Mouse (Mus musculus) forebrain, embryonic 11.5 days (tissue): ENCODE data around the gene Cryzl2. TPM values are rescaled to one million over a fixed set of nuclear protein-coding genes. Genes with fewer than 3 reads are reported as not detected.
A peak's percentile ranks its signal among the peaks of the same experiment; 100 is the strongest.

Experiments
- ATAC-seq: fragments of 200-750 bp; cut with Nextera tagmentation; replicated peaks from 2 replicates; pipeline ENCODE4 v1.8.0; 2017; ENCODE audit warnings: moderate TSS enrichment; ENCODE audit not compliant: low FRiP score
- DNase-seq: peaks from one replicate; pipeline ENCODE4 v3.0.0-alpha.2; 2017; ENCODE audit warnings: low spot score
- H3K27ac ChIP-seq: fragments of 300-500 bp; sonication (generic); 2 replicates; pipeline ENCODE4 v1.5.1; 2014; ENCODE audit warnings: low read depth, low read length
- H3K27me3 ChIP-seq: fragments of 300-500 bp; sonication (generic); 2 replicates; pipeline ENCODE4 v1.6.1; 2014; ENCODE audit warnings: mild to moderate bottlenecking, low read length, mixed read lengths; ENCODE audit not compliant: control insufficient read depth, insufficient read depth
- H3K36me3 ChIP-seq: fragments of 300-500 bp; sonication (generic); 2 replicates; pipeline ENCODE4 v1.6.1; 2014; ENCODE audit warnings: mild to moderate bottlenecking, low read length, moderate library complexity, mixed read lengths; ENCODE audit not compliant: control insufficient read depth, insufficient read depth
- H3K4me1 ChIP-seq: fragments of 300-500 bp; sonication (generic); replicated peaks from 2 replicates; pipeline ENCODE4 v1.6.1; 2014; ENCODE audit warnings: low read length, mixed read lengths; ENCODE audit not compliant: control insufficient read depth, insufficient read depth
- H3K4me2 ChIP-seq: fragments of 300-500 bp; sonication (generic); 2 replicates; pipeline ENCODE4 v1.6.1; 2014; ENCODE audit warnings: low read depth, mild to moderate bottlenecking, low read length, moderate library complexity, mixed read lengths; ENCODE audit not compliant: severe bottlenecking
- H3K4me3 ChIP-seq: fragments of 300-500 bp; sonication (generic); 2 replicates; pipeline ENCODE4 v1.5.1; 2014; ENCODE audit warnings: low read depth, low read length
- H3K9ac ChIP-seq: fragments of 300-500 bp; sonication (generic); 2 replicates; pipeline ENCODE4 v1.6.1; 2014; ENCODE audit warnings: low read length
- H3K9me3 ChIP-seq: fragments of 300-500 bp; sonication (generic); 2 replicates; pipeline ENCODE4 v1.6.1; 2016; ENCODE audit warnings: low read length, mixed read lengths; ENCODE audit not compliant: control insufficient read depth
- WGBS: fragments of 180-500 bp; shearing (Covaris S2); extraction: QIAGEN DNeasy Blood & Tissue Kit; methylation state at CpG from one replicate; pipeline ENCODE4 v1.1.7; 2014; 5-methylcytosine and 5-hydroxymethylcytosine counted together
- polyA plus RNA-seq: library from polyadenylated mRNA; unstranded; fragments of >200 nt; fragmentation: Nextera tagmentation; extraction: Ambion mirVana; gene quantifications from 2 replicates; pipeline ENCODE4 v1.2.1, GENCODE M21; 2014

Cryzl2 gene
- polyA plus RNA-seq, 1 experiment from 2014 or later = 9.4 TPM

DNA sequence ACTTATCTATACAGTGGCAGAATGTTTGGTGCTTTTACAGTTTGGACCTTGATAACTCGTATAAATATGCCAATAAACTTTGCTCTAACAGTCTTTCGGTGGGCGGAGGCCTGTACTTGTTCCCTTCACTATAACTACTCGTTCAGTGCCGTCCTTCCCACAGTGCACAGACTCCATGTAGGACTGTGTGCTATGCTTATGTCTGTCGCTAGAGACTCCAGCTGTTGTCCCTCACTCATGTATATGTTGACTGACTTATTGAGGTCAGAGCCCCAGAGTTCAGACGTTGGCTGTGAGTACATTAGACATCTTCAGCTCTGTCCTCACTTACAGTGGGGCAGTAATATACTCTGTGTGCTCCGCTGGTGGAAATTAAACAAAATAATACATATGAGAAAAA is 16.5 kb downstream of the Cryzl2 start:
- Histone ChIP-seq H3K27me3 (no peaks in the 10 kb centered on the region), H3K36me3 (no peaks in the 10 kb centered on the region), H3K27ac (no peak overlapping the region), H3K4me1 (no peaks in the 10 kb centered on the region), H3K9me3 (no peaks in the 10 kb centered on the region), H3K4me2 (no peak overlapping the region), H3K9ac (no peak overlapping the region), H3K4me3 (no peak overlapping the region)
- no peak for ATAC-seq
- no peak for DNase-seq
- WGBS = 85% methylated on average over 8 of the region's 8 CpGs

DNA sequence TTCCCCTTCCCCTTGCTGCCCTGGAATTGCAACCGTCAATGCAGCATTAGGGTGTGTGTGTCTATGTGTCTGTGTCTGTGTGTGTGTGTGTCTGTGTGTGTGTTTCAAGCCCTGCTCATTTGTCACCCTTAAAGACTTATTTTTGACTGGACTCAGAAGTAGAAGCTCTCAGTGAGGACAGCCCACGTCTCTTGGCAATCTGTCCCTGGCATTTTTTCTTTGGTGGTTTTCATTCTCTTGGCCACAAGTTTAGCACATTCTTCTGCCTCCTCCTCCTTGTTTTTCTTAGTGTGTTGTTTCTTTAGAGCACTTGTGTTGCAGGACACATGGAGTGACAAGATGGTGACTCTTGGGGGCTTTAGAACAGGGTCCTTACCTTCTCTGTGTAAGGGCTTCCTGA is 17.9 kb downstream of the Cryzl2 start:
- ATAC-seq (no peak), DNase-seq (no peak)
- Histone ChIP-seq H3K36me3 (no peaks in the 10 kb centered on the region), H3K9ac (no peak overlapping the region), H3K4me3 (no peak overlapping the region), H3K4me1 (no peaks in the 10 kb centered on the region), H3K4me2 (no peak overlapping the region), H3K9me3 (no peaks in the 10 kb centered on the region), H3K27ac (no peak overlapping the region), H3K27me3 (no peaks in the 10 kb centered on the region)
- 82% methylated on average over 2 of the region's 2 CpGs for WGBS

GRCm38 (mm10) chr1:157480090-157480489 is 21.7 kb downstream of the Cryzl2 start:
- H3K9me3 ChIP-seq = no peaks in the 10 kb centered on the region

DNA sequence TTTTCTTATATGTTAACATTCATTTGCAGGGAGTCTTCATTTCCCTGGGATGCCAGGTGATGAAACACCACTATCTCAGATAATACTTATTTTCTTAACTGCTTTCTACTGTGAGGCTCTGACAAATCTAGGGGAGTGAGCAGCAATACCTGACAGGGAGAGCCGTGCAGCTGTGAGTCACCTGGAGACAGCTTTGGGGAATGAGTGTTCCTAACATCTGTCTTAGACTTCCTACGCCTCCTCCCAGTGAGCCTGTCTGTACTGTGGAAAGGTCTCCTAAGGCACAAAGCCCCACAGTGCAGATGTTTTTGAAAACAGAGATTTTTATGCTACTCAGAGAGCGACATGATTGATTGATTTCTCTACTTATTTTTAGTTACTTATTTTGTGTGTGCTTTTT is 22.5 kb downstream of the Cryzl2 start:
- H3K4me2 ChIP-seq = no peak overlapping the region
- ATAC-seq (no peak), DNase-seq (no peak)
- no peak overlapping the region for H3K9ac ChIP-seq
- H3K4me3 ChIP-seq = no peak overlapping the region
- H3K36me3 ChIP-seq = no peaks in the 10 kb centered on the region
- no peaks in the 10 kb centered on the region for H3K9me3 ChIP-seq
- H3K27ac ChIP-seq = no peak overlapping the region
- no peaks in the 10 kb centered on the region for H3K4me1 ChIP-seq
- 83% methylated on average over 3 of the region's 3 CpGs for WGBS
- no peaks in the 10 kb centered on the region for H3K27me3 ChIP-seq

More at GRCm38 (mm10) chr1:157480090-157480489, 21.7 kb downstream of the Cryzl2 start:
- Histone ChIP-seq H3K27ac (no peak overlapping the region), H3K27me3 (no peaks in the 10 kb centered on the region), H3K4me1 (no peaks in the 10 kb centered on the region), H3K4me3 (no peak overlapping the region), H3K9ac (no peak overlapping the region), H3K36me3 (no peaks in the 10 kb centered on the region), H3K4me2 (no peak overlapping the region)
- ATAC-seq = no peak
- WGBS = 34% methylated on average over 9 of the region's 9 CpGs
- DNase-seq = no peak

DNA sequence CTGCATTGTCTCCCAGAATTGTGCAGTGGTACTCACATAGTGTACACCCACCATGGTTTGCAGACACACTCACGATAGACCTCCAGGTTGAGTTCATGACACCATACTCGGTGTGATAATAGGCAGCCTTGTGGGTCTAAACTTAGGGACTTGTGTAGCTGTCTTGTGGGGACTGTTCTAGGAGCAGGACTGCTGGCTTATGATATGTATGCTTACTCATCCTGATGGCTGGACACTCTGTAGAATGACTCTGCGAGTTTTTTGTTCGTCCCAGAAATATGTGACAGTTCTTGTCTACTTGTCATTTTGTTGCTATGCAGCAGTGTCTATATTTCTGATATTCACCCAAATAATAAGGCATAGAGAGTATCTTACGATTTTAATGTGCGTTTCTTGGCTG is 23.3 kb downstream of the Cryzl2 start:
- Histone ChIP-seq H3K4me2 (no peak overlapping the region), H3K4me1 (no peaks in the 10 kb centered on the region), H3K27ac (no peak overlapping the region), H3K27me3 (no peaks in the 10 kb centered on the region), H3K9ac (no peak overlapping the region), H3K9me3 (no peaks in the 10 kb centered on the region), H3K4me3 (no peak overlapping the region), H3K36me3 (no peaks in the 10 kb centered on the region)
- no peak for DNase-seq
- no peak for ATAC-seq
- 92% methylated on average over 6 of the region's 6 CpGs for WGBS

GRCm38 (mm10) chr1:157484161-157484560 is 25.8 kb downstream of the Cryzl2 start:
- H3K9me3 ChIP-seq = no peaks in the 10 kb centered on the region
- DNase-seq = no peak
- H3K27ac ChIP-seq = no peak overlapping the region
- no peaks in the 10 kb centered on the region for H3K4me1 ChIP-seq
- H3K4me2 ChIP-seq = no peak overlapping the region
- no peaks in the 10 kb centered on the region for H3K36me3 ChIP-seq
- no peak for ATAC-seq
- H3K9ac ChIP-seq = no peak overlapping the region
- no peak overlapping the region for H3K4me3 ChIP-seq
- no peaks in the 10 kb centered on the region for H3K27me3 ChIP-seq
- WGBS = 94% methylated on average over 4 of the region's 4 CpGs

- no peak overlapping the region for H3K9ac ChIP-seq
- no peaks in the 10 kb centered on the region for H3K27me3 ChIP-seq
- H3K4me1 ChIP-seq = no peaks in the 10 kb centered on the region
- H3K27ac ChIP-seq = no peak overlapping the region
- no peaks in the 10 kb centered on the region for H3K9me3 ChIP-seq
- ATAC-seq (0 out of 2 replicates have a peak, but pooled peaks have one; percentile 24), DNase-seq (no peak)
- WGBS = 89% methylated on average over 1 of the region's 1 CpGs
- H3K36me3 ChIP-seq = no peaks in the 10 kb centered on the region
- no peak overlapping the region for H3K4me2 ChIP-seq
- no peak overlapping the region for H3K4me3 ChIP-seq
Observed at GRCm38 (mm10) chr1:157500657-157501056, 42.3 kb downstream of the Cryzl2 start.

GRCm38 (mm10) chr1:157501352-157501945 is 43.1 kb downstream of the Cryzl2 start:
- H3K4me2 ChIP-seq = no peak overlapping the region
- ATAC-seq = no peak
- H3K4me3 ChIP-seq = no peak overlapping the region
- H3K9me3 ChIP-seq = no peaks in the 10 kb centered on the region
- no peak overlapping the region for H3K27ac ChIP-seq
- no peaks in the 10 kb centered on the region for H3K36me3 ChIP-seq
- WGBS = 89% methylated on average over 6 of the region's 6 CpGs
- no peaks in the 10 kb centered on the region for H3K4me1 ChIP-seq
- no peaks in the 10 kb centered on the region for H3K27me3 ChIP-seq
- no peak for DNase-seq
- no peak overlapping the region for H3K9ac ChIP-seq

DNA sequence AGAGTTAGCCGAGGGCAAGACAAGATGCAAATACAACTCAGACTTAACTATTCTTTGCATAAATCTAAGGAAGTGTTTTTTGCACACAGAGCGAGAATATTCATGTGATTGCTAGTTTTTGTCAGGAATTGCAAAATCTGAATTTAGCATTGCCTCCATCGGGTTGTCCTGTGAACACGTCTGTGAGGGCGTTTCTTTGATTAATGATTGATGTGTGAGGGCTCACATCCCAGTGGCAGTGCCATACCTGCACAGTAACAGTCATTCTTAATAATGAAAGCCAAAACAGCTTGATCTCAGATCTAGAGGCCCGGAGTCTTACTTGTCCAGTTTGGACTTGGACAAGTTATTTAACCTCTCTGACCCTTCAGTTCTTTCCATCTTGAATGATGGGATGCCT is 44.7 kb downstream of the Cryzl2 start:
- ATAC-seq (no peak), DNase-seq (no peak)
- 82% methylated on average over 6 of the region's 6 CpGs for WGBS
- no peaks in the 10 kb centered on the region for H3K9me3 ChIP-seq
- no peak overlapping the region for H3K4me3 ChIP-seq
- no peaks in the 10 kb centered on the region for H3K27me3 ChIP-seq
- no peak overlapping the region for H3K27ac ChIP-seq
- H3K36me3 ChIP-seq = no peaks in the 10 kb centered on the region
- H3K4me2 ChIP-seq = no peak overlapping the region
- no peaks in the 10 kb centered on the region for H3K4me1 ChIP-seq
- no peak overlapping the region for H3K9ac ChIP-seq
